Mouse (Mus musculus): ENCODE measurements around the gene Bloc1s1.

Gene Bloc1s1

GRCm38 (mm10) chr10:128923935-128924334 is at the start of gene Bloc1s1:
Gene Bloc1s1 (minus strand): TSS chr10:128924035.
- DNase-seq (ENCODE audit: low read depth in 1 of 2, low spot score in 2 of 2): no peak

GRCm38 (mm10) chr10:128972841-128973240 is 49.0 kb upstream of the Bloc1s1 start:
- DNase-seq (ENCODE audit: low read depth in 1 of 2, low spot score in 2 of 2): no peak

- no peak for DNase-seq (ENCODE audit: low read depth in 1 of 2, low spot score in 2 of 2)
These were observed 47.0 kb upstream of the Bloc1s1 start for GRCm38 (mm10) chr10:128970740-128971250.

- no peak for DNase-seq (ENCODE audit: low read depth in 1 of 2, low spot score in 2 of 2)
These were observed 44.5 kb upstream of the Bloc1s1 start for GRCm38 (mm10) chr10:128968341-128968749.

GRCm38 (mm10) chr10:128965871-128966270 is 42.0 kb upstream of the Bloc1s1 start:
- DNase-seq (ENCODE audit: low read depth in 1 of 2, low spot score in 2 of 2): no peak

GRCm38 (mm10) chr10:128964961-128965360 is 41.1 kb upstream of the Bloc1s1 start:
- no peak for DNase-seq (ENCODE audit: low read depth in 1 of 2, low spot score in 2 of 2)

GRCm38 (mm10) chr10:128960590-128961584 is 37.1 kb upstream of the Bloc1s1 start, which contains the start of gene Mettl7b:
Gene Mettl7b (minus strand): TSS chr10:128960988.
- no peak for DNase-seq (ENCODE audit: low read depth in 1 of 2, low spot score in 2 of 2)

GRCm38 (mm10) chr10:128960142-128960541 is 36.3 kb upstream of the Bloc1s1 start:
- DNase-seq (ENCODE audit: low read depth in 1 of 2, low spot score in 2 of 2): no peak

GRCm38 (mm10) chr10:128958340-128958739 is 34.5 kb upstream of the Bloc1s1 start:
- DNase-seq (ENCODE audit: low read depth in 1 of 2, low spot score in 2 of 2): no peak

GRCm38 (mm10) chr10:128950208-128950887 is 26.5 kb upstream of the Bloc1s1 start:
- no peak for DNase-seq (ENCODE audit: low read depth in 1 of 2, low spot score in 2 of 2)

- DNase-seq (ENCODE audit: low read depth in 1 of 2, low spot score in 2 of 2): no peak
These were observed 23.7 kb upstream of the Bloc1s1 start for GRCm38 (mm10) chr10:128947496-128947895.

GRCm38 (mm10) chr10:128945675-128946074 is 21.8 kb upstream of the Bloc1s1 start:
- DNase-seq (ENCODE audit: low read depth in 1 of 2, low spot score in 2 of 2): no peak

- DNase-seq (ENCODE audit: low read depth in 1 of 2, low spot score in 2 of 2): no peak
These were observed 16.7 kb upstream of the Bloc1s1 start for GRCm38 (mm10) chr10:128940475-128941061.

- DNase-seq (ENCODE audit: low read depth in 1 of 2, low spot score in 2 of 2): no peak
These were observed 15.1 kb upstream of the Bloc1s1 start for GRCm38 (mm10) chr10:128938974-128939373.

GRCm38 (mm10) chr10:128938457-128938856 is 14.6 kb upstream of the Bloc1s1 start:
- no peak for DNase-seq (ENCODE audit: low read depth in 1 of 2, low spot score in 2 of 2)

- no peak for DNase-seq (ENCODE audit: low read depth in 1 of 2, low spot score in 2 of 2)
These were observed 14.0 kb upstream of the Bloc1s1 start for GRCm38 (mm10) chr10:128937756-128938390.

- DNase-seq (ENCODE audit: low read depth in 1 of 2, low spot score in 2 of 2): no peak
These were observed 12.1 kb upstream of the Bloc1s1 start for GRCm38 (mm10) chr10:128935826-128936440.

GRCm38 (mm10) chr10:128934997-128935787 is 11.4 kb upstream of the Bloc1s1 start:
- no peak for DNase-seq (ENCODE audit: low read depth in 1 of 2, low spot score in 2 of 2)

GRCm38 (mm10) chr10:128933976-128934721 is 10.3 kb upstream of the Bloc1s1 start:
- DNase-seq (ENCODE audit: low read depth in 1 of 2, low spot score in 2 of 2): no peak
